Comparison of ENCODE assay signal across 17 mouse cellular contexts in genomic region chr1:62644631-62645278, GRCm38 (mm10).
"Had no signal": no experiment of that assay in that cellular context is flagged by ENCODE, and none has a peak within 500 bp of the region (broad histone marks: within the 10 kb centered on the region; RNA-seq: fewer than 3 reads in every experiment).

No protein-coding gene starts in this region.

- H3K9ac ChIP-seq: kidney, embryonic 15.5 days; limb, embryonic 13.5 days; liver, embryonic 13.5 days; midbrain, embryonic 13.5 days had no signal

- H3K36me3 ChIP-seq: kidney, embryonic 15.5 days; limb, embryonic 13.5 days; liver, embryonic 13.5 days; midbrain, embryonic 13.5 days had no signal

- H3K4me1 ChIP-seq: liver, embryonic 13.5 days had no signal

- H3K27ac ChIP-seq: hindbrain, postnatal 0 days; kidney, embryonic 15.5 days; limb, embryonic 13.5 days; liver, embryonic 13.5 days; midbrain, embryonic 13.5 days had no signal

- H3K4me3 ChIP-seq: kidney, embryonic 15.5 days; limb, embryonic 13.5 days; liver, embryonic 13.5 days; midbrain, embryonic 13.5 days had no signal

- ATAC-seq: hindbrain, postnatal 0 days; intestine, postnatal 0 days; midbrain, embryonic 13.5 days; midbrain, embryonic 16.5 days had no signal

- H3K27me3 ChIP-seq: liver, embryonic 13.5 days; midbrain, embryonic 13.5 days had no signal

- DNase-seq: kidney, adult 2 months; kidney, postnatal 14 days; liver; liver, embryonic 13.5 days; lung, adult 2 months; lung, postnatal 14 days; lung, postnatal 4 days; right cerebral cortex, postnatal 4 days; thymus, adult 2 months; thymus, postnatal 14 days; thymus, postnatal 4 days had no signal

- H3K4me2 ChIP-seq: kidney, embryonic 15.5 days; limb, embryonic 13.5 days; liver, embryonic 13.5 days; midbrain, embryonic 13.5 days had no signal

- H3K9me3 ChIP-seq: kidney, embryonic 15.5 days; limb, embryonic 13.5 days; liver, embryonic 13.5 days; midbrain, embryonic 13.5 days had no signal
